Mouse (Mus musculus) heart, adult 2 months (tissue): Measurements from ENCODE around the gene Ttc21a.
A peak's percentile ranks its signal among the peaks of the same experiment; 100 is the strongest.

Experiments used
- CTCF ChIP-seq: fragments of 200-600 bp; IDR thresholded peaks from 2 replicates; pipeline ENCODE4 v1.8.1; 2022; ENCODE audit warnings: antibody characterized with exemption, mild to moderate bottlenecking, moderate library complexity
- EP300 ChIP-seq: fragments of 200-500 bp; IDR thresholded peaks from 2 replicates; pipeline ENCODE4 v1.6.1; 2011; ENCODE audit warnings: low read depth, low read length, control low read depth; ENCODE audit not compliant: insufficient read depth
- POLR2A ChIP-seq: fragments of 200-500 bp; IDR thresholded peaks from 2 replicates; pipeline ENCODE4 v1.6.1; 2011; ENCODE audit warnings: mild to moderate bottlenecking, low read depth, low read length, control low read depth; ENCODE audit not compliant: insufficient read depth

DNA sequence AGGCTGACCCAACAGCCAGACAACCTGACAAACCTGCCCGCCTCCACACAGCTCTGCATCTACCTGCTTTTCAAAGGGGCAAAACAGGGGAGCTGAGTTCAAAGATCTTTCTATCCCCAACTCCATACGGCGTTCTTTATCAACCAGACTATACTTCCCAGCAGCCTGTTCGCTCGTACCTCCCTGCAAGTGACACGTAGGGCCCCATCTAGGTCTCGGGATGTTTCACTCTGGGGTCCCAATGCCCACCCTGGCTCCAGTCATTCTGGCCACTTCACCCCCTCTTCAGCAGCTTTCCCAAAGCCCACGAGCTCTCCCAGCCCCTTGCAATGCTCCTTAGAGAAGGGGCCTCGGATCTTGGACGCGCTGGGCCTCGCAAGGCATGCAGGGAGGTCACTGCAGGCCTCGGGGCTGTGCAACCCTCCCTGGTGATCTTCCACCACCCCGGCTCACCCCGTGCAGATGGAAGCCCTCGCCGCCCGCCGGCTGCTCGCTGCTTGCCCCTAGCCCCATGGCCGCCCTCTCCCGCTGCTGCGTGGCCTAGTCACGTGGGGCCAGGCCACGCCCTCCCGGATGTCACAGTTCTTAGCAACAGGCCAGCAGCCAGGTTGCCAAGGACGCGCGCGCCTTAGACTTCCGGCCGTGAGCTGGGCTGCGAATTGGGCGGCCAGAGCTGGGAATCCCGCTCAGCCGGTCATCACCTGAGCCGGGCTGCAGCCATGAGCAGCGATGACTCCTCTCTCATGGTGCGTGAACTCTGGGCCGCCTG is at the start of gene Ttc21a, which contains the start of gene Gorasp1:
- TF ChIP-seq CTCF (no peak), POLR2A (peak; percentile 73), EP300 (no peak)
